Mouse (Mus musculus) erythroid progenitor cell, adult 5-6 weeks (primary cell): ENCODE results near the gene Ano9. TPM values are rescaled to one million over a fixed set of nuclear protein-coding genes. Genes with fewer than 3 reads are reported as not detected.

Experiments used
- ATAC-seq: replicated peaks from 2 replicates; pipeline ENCODE4 v1.8.0; 2016; ENCODE audit warnings: moderate number of reproducible peaks, mild to moderate bottlenecking, moderate TSS enrichment, inconsistent platforms; ENCODE audit not compliant: poor library complexity, low FRiP score, severe bottlenecking
- total RNA-seq, 2 experiments: library from RNA; stranded (forward) in 1 of 2; stranded (reverse) in 1 of 2; fragments of 150-400 nt in 1 of 2; fragments of 186-747, 209-891 nt in 1 of 2; gene quantifications; 2 replicates each; pipeline versions ENCODE4 v1.2.3 to v1.2.4; 2015 to 2017; ENCODE audit warnings: low replicate concordance in 2 of 2

Ano9 gene
- total RNA-seq, 2 experiments from 2014 or later = not detected

- no peak for ATAC-seq
Measured at GRCm38 (mm10) chr7:141115874-141116273, 1.7 kb downstream of the Ano9 start.

GRCm38 (mm10) chr7:141103161-141103560, 14.4 kb downstream of the Ano9 start:
- peak; percentile 67; the same call in 1 of the 2 replicates for ATAC-seq

GRCm38 (mm10) chr7:141099911-141100691, 17.5 kb downstream of the Ano9 start, which contains the start of gene Sigirr:
Gene Sigirr (minus strand): TSS chr7:141100572.
- ATAC-seq = no peak

- ATAC-seq = no peak
Measured at GRCm38 (mm10) chr7:141097177-141097576, 20.4 kb downstream of the Ano9 start.

GRCm38 (mm10) chr7:141096649-141097056, 21.0 kb downstream of the Ano9 start:
- no peak for ATAC-seq

GRCm38 (mm10) chr7:141096021-141096420, 21.6 kb downstream of the Ano9 start:
- no peak for ATAC-seq

- no peak for ATAC-seq
Measured at GRCm38 (mm10) chr7:141094487-141095205, 23.0 kb downstream of the Ano9 start.

- ATAC-seq = no peak
Measured at GRCm38 (mm10) chr7:141093950-141094349, 23.7 kb downstream of the Ano9 start.

GRCm38 (mm10) chr7:141092051-141092735, 25.4 kb downstream of the Ano9 start:
- peak; percentile 95 for ATAC-seq

- no peak for ATAC-seq
Measured at GRCm38 (mm10) chr7:141090228-141090627, 27.4 kb downstream of the Ano9 start.

- no peak for ATAC-seq
Measured at GRCm38 (mm10) chr7:141088473-141088872, 29.1 kb downstream of the Ano9 start.

- no peak for ATAC-seq
Measured at GRCm38 (mm10) chr7:141087894-141088293, 29.7 kb downstream of the Ano9 start.

GRCm38 (mm10) chr7:141079481-141080449, 37.8 kb downstream of the Ano9 start:
- ATAC-seq = no peak

- ATAC-seq = no peak
Measured at GRCm38 (mm10) chr7:141078876-141079275, 38.7 kb downstream of the Ano9 start.

GRCm38 (mm10) chr7:141077841-141078240, 39.8 kb downstream of the Ano9 start, which contains the start of gene Pkp3:
Gene Pkp3 (plus strand): TSS chr7:141078218.
- ATAC-seq = no peak

- no peak for ATAC-seq
Measured at GRCm38 (mm10) chr7:141073782-141074181, 43.8 kb downstream of the Ano9 start.

GRCm38 (mm10) chr7:141072017-141072745, 45.4 kb downstream of the Ano9 start:
- 0 out of 2 replicates have a peak, but pooled peaks have one; percentile 50 for ATAC-seq

GRCm38 (mm10) chr7:141070058-141070862, 47.3 kb downstream of the Ano9 start:
- ATAC-seq = 0 out of 2 replicates have a peak, but pooled peaks have one; percentile 30
